Mouse (Mus musculus): Measurements from ENCODE around the gene Olfr891.
"Not testable (repeated sequence)": the region's sequence is repeated elsewhere in the genome, so short reads cannot be mapped to it uniquely, and the experiment has no call there.

The Olfr891 gene

GRCm38 (mm10) chr9:38180721-38181120 is at the start of gene Olfr891:
Olfr891 (minus strand) TSS chr9:38180821.
- DNase-seq (ENCODE audit: low read depth, low spot score), result no peak

- no peak for DNase-seq (ENCODE audit: low read depth, low spot score)
Measured at GRCm38 (mm10) chr9:38217755-38218154, 37.1 kb upstream of the Olfr891 start, which contains the start of gene Olfr894. Olfr894 (plus strand) TSS chr9:38218055.

- DNase-seq (ENCODE audit: low read depth, low spot score), result no peak
Measured at GRCm38 (mm10) chr9:38208065-38208464, 27.4 kb upstream of the Olfr891 start, which contains the start of gene Olfr893. Olfr893 (plus strand) TSS chr9:38208365.

GRCm38 (mm10) chr9:38168341-38168740 is 12.3 kb downstream of the Olfr891 start:
- DNase-seq (ENCODE audit: low read depth, low spot score), result not testable (repeated sequence)

- no peak for DNase-seq (ENCODE audit: low read depth, low spot score)
Measured at GRCm38 (mm10) chr9:38142217-38142616, 38.4 kb downstream of the Olfr891 start, which contains the start of gene Olfr890. Olfr890 (plus strand) TSS chr9:38142517.

All from skeletal muscle tissue, adult 2 months (tissue).